Mouse (Mus musculus): ENCODE data around the gene Gtsf1. TPM values are rescaled to one million over a fixed set of nuclear protein-coding genes. Genes with fewer than 3 reads are reported as not detected.

Gtsf1 gene
- polyA plus RNA-seq, 1 experiment, result not detected

DNA sequence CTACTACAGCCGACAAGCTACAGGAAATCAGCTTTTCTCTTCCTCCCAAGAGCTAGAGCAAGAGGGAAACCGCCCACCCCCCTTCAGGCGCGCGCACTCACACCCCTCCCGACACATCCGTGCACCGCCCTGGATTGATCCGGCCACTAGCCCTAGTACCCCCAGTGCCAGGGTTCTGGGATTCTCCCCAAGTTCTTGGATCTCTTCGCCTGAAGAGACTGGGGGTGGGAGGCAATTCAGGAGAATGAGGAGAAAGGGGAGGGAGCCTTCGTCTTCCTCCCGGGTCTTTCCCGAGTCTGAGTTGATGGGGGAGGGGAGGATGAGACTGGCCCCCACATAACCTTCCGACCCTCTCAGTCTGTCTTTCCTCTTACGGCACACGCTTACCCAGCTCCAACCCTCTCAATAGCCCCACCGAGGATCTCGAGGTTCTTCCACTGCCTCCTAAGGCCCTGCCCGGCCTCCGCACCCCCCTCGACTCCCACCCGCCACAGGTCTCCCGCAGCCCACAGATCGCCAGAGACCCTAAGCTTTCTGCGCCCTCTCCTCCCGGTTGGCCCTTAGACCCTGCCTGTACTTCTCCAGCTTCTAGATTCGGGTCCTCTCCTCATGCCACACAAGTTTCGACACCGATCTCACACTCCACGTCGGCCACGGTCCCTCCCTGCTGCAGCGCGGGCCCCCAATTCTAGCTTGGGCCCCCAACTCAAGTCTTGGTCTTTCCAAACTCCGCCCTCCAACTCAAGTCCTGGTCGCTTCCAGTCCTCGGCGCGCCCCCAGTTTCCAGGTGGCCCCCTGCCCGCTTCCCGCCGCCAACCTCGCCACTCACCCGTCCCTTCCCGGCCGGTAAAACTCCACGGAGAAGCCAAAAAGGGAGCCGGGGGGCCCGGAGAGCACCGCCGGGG, 64.5 kb downstream of the Gtsf1 start:
- no peak for TF ChIP-seq CTCF (IDR thresholded peaks at IDR 0.05; ENCODE audit: borderline replicate concordance, control insufficient read depth, extremely low read depth, insufficient read depth, low read length, poor library complexity)
- peak; percentile 24; the same call in 1 of the 2 replicates for TF ChIP-seq POLR2A (IDR thresholded peaks at IDR 0.05; ENCODE audit: control insufficient read depth, extremely low read depth, insufficient read depth, low read length, poor library complexity)
- Histone ChIP-seq H3K27ac (ENCODE audit: control insufficient read depth, insufficient read depth, low read length) (peak overlapping the region; percentile 63; the same call in 1 of the 2 replicates), H3K27me3 (ENCODE audit: control insufficient read depth, insufficient read depth, low read length) (no peaks in the 10 kb centered on the region; the same call in 1 of the 2 replicates), H3K4me1 (replicated peaks; ENCODE audit: control insufficient read depth, insufficient read depth, low read length) (peaks cover 22% of the 10 kb centered on the region), H3K4me3 (ENCODE audit: control insufficient read depth, insufficient read depth, low read length) (peak overlapping the region; percentile 76), H3K36me3 (ENCODE audit: control insufficient read depth, insufficient read depth, low read length) (no peaks in the 10 kb centered on the region)
- under 1% methylated on average over 51 of the region's 51 CpGs for WGBS
- DNase-seq, result peak; percentile 71

DNA sequence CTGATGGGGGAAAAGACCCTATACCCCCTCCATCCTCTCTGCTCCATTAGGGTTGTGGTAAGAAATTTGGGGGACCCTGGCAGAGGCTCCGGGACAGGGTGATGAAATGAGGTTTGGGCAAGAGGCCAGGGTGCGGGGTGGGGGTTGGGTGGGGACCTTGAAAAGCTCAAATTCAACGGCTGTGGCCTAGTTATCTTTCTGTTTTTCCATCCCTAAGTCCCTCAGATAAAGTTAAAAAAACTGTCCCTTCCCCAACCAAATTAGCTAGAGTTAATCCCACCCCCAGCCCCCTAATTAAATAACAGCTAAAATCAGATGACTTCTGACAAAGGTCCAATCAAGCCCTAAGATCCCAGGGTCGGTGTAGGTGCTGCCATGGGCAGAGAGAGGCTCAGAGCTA, 65.5 kb downstream of the Gtsf1 start:
- WGBS, result 23% methylated on average over 4 of the region's 4 CpGs
- DNase-seq, result no peak
- peak overlapping the region; percentile 73 for H3K27ac ChIP-seq (ENCODE audit: control insufficient read depth, insufficient read depth, low read length)
- no peaks in the 10 kb centered on the region; the same call in 1 of the 2 replicates for H3K27me3 ChIP-seq (ENCODE audit: control insufficient read depth, insufficient read depth, low read length)
- TF ChIP-seq POLR2A (IDR thresholded peaks at IDR 0.05; ENCODE audit: control insufficient read depth, extremely low read depth, insufficient read depth, low read length, poor library complexity) (no peak), CTCF (IDR thresholded peaks at IDR 0.05; ENCODE audit: borderline replicate concordance, control insufficient read depth, extremely low read depth, insufficient read depth, low read length, poor library complexity) (no peak)
- no peaks in the 10 kb centered on the region for H3K36me3 ChIP-seq (ENCODE audit: control insufficient read depth, insufficient read depth, low read length)
- peak overlapping the region; percentile 12; the same call in 1 of the 2 replicates for H3K4me3 ChIP-seq (ENCODE audit: control insufficient read depth, insufficient read depth, low read length)
- peaks cover 22% of the 10 kb centered on the region for H3K4me1 ChIP-seq (replicated peaks; ENCODE audit: control insufficient read depth, insufficient read depth, low read length)

- Histone ChIP-seq H3K4me3 (ENCODE audit: control insufficient read depth, insufficient read depth, low read length) (no peak overlapping the region), H3K27ac (ENCODE audit: control insufficient read depth, insufficient read depth, low read length) (no peak overlapping the region), H3K36me3 (ENCODE audit: control insufficient read depth, insufficient read depth, low read length) (no peaks in the 10 kb centered on the region), H3K4me1 (replicated peaks; ENCODE audit: control insufficient read depth, insufficient read depth, low read length) (peaks cover 22% of the 10 kb centered on the region), H3K27me3 (ENCODE audit: control insufficient read depth, insufficient read depth, low read length) (no peaks in the 10 kb centered on the region; the same call in 1 of the 2 replicates)
- no peak for TF ChIP-seq POLR2A (IDR thresholded peaks at IDR 0.05; ENCODE audit: control insufficient read depth, extremely low read depth, insufficient read depth, low read length, poor library complexity)
- no peak for TF ChIP-seq CTCF (IDR thresholded peaks at IDR 0.05; ENCODE audit: borderline replicate concordance, control insufficient read depth, extremely low read depth, insufficient read depth, low read length, poor library complexity)
- 65% methylated on average over 1 of the region's 1 CpGs for WGBS
- DNase-seq, result no peak
These were observed 66.5 kb downstream of the Gtsf1 start for GRCm38 (mm10) chr15:103363809-103364208.

DNA sequence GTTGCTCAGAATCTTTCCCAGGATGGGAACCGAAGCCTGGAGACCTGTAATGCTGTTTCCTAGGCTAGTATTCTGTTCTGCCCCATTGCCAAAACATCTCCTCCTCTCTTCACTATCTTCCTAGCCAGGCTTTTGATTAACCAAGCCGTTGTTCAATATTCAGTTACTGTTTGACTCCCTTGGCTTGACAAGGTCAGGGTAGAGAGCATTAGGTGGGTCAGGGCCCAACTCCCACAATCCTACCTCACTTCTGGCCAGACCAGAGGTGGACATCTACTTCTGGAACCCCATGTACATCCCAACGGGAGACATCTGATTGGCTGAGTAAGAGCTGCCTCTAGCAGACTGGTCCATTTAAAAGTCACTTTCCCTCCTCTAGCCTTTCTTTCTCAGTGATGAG, 67.3 kb downstream of the Gtsf1 start:
- no peak for DNase-seq
- Histone ChIP-seq H3K36me3 (ENCODE audit: control insufficient read depth, insufficient read depth, low read length) (no peaks in the 10 kb centered on the region), H3K27me3 (ENCODE audit: control insufficient read depth, insufficient read depth, low read length) (no peaks in the 10 kb centered on the region; the same call in 1 of the 2 replicates), H3K27ac (ENCODE audit: control insufficient read depth, insufficient read depth, low read length) (no peak overlapping the region), H3K4me3 (ENCODE audit: control insufficient read depth, insufficient read depth, low read length) (no peak overlapping the region), H3K4me1 (replicated peaks; ENCODE audit: control insufficient read depth, insufficient read depth, low read length) (peaks cover 22% of the 10 kb centered on the region)
- TF ChIP-seq CTCF (IDR thresholded peaks at IDR 0.05; ENCODE audit: borderline replicate concordance, control insufficient read depth, extremely low read depth, insufficient read depth, low read length, poor library complexity) (no peak), POLR2A (IDR thresholded peaks at IDR 0.05; ENCODE audit: control insufficient read depth, extremely low read depth, insufficient read depth, low read length, poor library complexity) (no peak)
- 94% methylated on average over 3 of the region's 3 CpGs for WGBS

GRCm38 (mm10) chr15:103362333-103362732, 67.9 kb downstream of the Gtsf1 start:
- TF ChIP-seq POLR2A (IDR thresholded peaks at IDR 0.05; ENCODE audit: control insufficient read depth, extremely low read depth, insufficient read depth, low read length, poor library complexity) (no peak), CTCF (IDR thresholded peaks at IDR 0.05; ENCODE audit: borderline replicate concordance, control insufficient read depth, extremely low read depth, insufficient read depth, low read length, poor library complexity) (no peak)
- Histone ChIP-seq H3K36me3 (ENCODE audit: control insufficient read depth, insufficient read depth, low read length) (no peaks in the 10 kb centered on the region), H3K27ac (ENCODE audit: control insufficient read depth, insufficient read depth, low read length) (no peak overlapping the region), H3K4me1 (replicated peaks; ENCODE audit: control insufficient read depth, insufficient read depth, low read length) (peaks cover 22% of the 10 kb centered on the region), H3K4me3 (ENCODE audit: control insufficient read depth, insufficient read depth, low read length) (no peak overlapping the region), H3K27me3 (ENCODE audit: control insufficient read depth, insufficient read depth, low read length) (no peaks in the 10 kb centered on the region; the same call in 1 of the 2 replicates)
- no peak for DNase-seq
- 95% methylated on average over 7 of the region's 7 CpGs for WGBS

GRCm38 (mm10) chr15:103361269-103361668, 69.0 kb downstream of the Gtsf1 start:
- H3K4me1 ChIP-seq (replicated peaks; ENCODE audit: control insufficient read depth, insufficient read depth, low read length), result peaks cover 18% of the 10 kb centered on the region
- no peak overlapping the region for H3K27ac ChIP-seq (ENCODE audit: control insufficient read depth, insufficient read depth, low read length)
- TF ChIP-seq POLR2A (IDR thresholded peaks at IDR 0.05; ENCODE audit: control insufficient read depth, extremely low read depth, insufficient read depth, low read length, poor library complexity) (no peak), CTCF (IDR thresholded peaks at IDR 0.05; ENCODE audit: borderline replicate concordance, control insufficient read depth, extremely low read depth, insufficient read depth, low read length, poor library complexity) (no peak)
- H3K27me3 ChIP-seq (ENCODE audit: control insufficient read depth, insufficient read depth, low read length), result no peaks in the 10 kb centered on the region
- H3K4me3 ChIP-seq (ENCODE audit: control insufficient read depth, insufficient read depth, low read length), result no peak overlapping the region
- WGBS, result 21% methylated on average over 1 of the region's 1 CpGs
- no peak for DNase-seq
- no peaks in the 10 kb centered on the region for H3K36me3 ChIP-seq (ENCODE audit: control insufficient read depth, insufficient read depth, low read length)

All from thymus, adult 2 months (tissue).